Mouse (Mus musculus) fat pad, adult 2 months (tissue): ENCODE results near the gene Gm5148.
A peak's percentile ranks its signal among the peaks of the same experiment; 100 is the strongest.

ENCODE experiments used
- DNase-seq: peaks from one replicate; pipeline ENCODE4 v3.0.0-alpha.2; 2011; ENCODE audit warnings: low read depth, low spot score; ENCODE audit errors: extremely low read depth

Gm5148 gene

GRCm38 (mm10) chr3:37724171-37724804 lies at the start of gene Gm5148:
Gm5148 (minus strand) TSS chr3:37724490.
- peak; percentile 45 for DNase-seq

- DNase-seq, result no peak
Measured at GRCm38 (mm10) chr3:37770951-37771350, 46.7 kb upstream of the Gm5148 start.

- DNase-seq, result no peak
Measured at GRCm38 (mm10) chr3:37769268-37769756, 45.0 kb upstream of the Gm5148 start.

- DNase-seq, result no peak
Measured at GRCm38 (mm10) chr3:37767147-37768015, 43.1 kb upstream of the Gm5148 start.

GRCm38 (mm10) chr3:37766628-37767027 lies 42.3 kb upstream of the Gm5148 start:
- DNase-seq, result no peak

GRCm38 (mm10) chr3:37765971-37766370 lies 41.7 kb upstream of the Gm5148 start:
- DNase-seq, result no peak

- no peak for DNase-seq
Measured at GRCm38 (mm10) chr3:37765275-37765674, 41.0 kb upstream of the Gm5148 start.

- DNase-seq, result no peak
Measured at GRCm38 (mm10) chr3:37762303-37762702, 38.0 kb upstream of the Gm5148 start.

GRCm38 (mm10) chr3:37761741-37762140 lies 37.5 kb upstream of the Gm5148 start:
- DNase-seq, result no peak

GRCm38 (mm10) chr3:37760866-37761265 lies 36.6 kb upstream of the Gm5148 start:
- DNase-seq, result no peak

GRCm38 (mm10) chr3:37758611-37759322 lies 34.5 kb upstream of the Gm5148 start:
- DNase-seq, result no peak

GRCm38 (mm10) chr3:37758124-37758523 lies 33.8 kb upstream of the Gm5148 start:
- DNase-seq, result no peak

GRCm38 (mm10) chr3:37757613-37758012 lies 33.3 kb upstream of the Gm5148 start:
- DNase-seq, result no peak

- DNase-seq, result no peak
Measured at GRCm38 (mm10) chr3:37756005-37756404, 31.7 kb upstream of the Gm5148 start.

GRCm38 (mm10) chr3:37754639-37755038 lies 30.3 kb upstream of the Gm5148 start:
- no peak for DNase-seq

GRCm38 (mm10) chr3:37753148-37753547 lies 28.9 kb upstream of the Gm5148 start:
- DNase-seq, result peak; percentile 30

- no peak for DNase-seq
Measured at GRCm38 (mm10) chr3:37748002-37748733, 23.9 kb upstream of the Gm5148 start.

- no peak for DNase-seq
Measured at GRCm38 (mm10) chr3:37747258-37748001, 23.1 kb upstream of the Gm5148 start.

GRCm38 (mm10) chr3:37744050-37744449 lies 19.8 kb upstream of the Gm5148 start:
- DNase-seq, result no peak

- DNase-seq, result no peak
Measured at GRCm38 (mm10) chr3:37739996-37740395, 15.7 kb upstream of the Gm5148 start.
